Mouse (Mus musculus) E14TG2a.4 (cell line): ENCODE results near the gene Fam222b.

Source experiments
- CTCF ChIP-seq: conservative IDR thresholded peaks from 2 replicates; pipeline ENCODE4 v1.5.1; 2014; ENCODE audit warnings: low read length
- NANOG ChIP-seq: IDR thresholded peaks from 2 replicates; pipeline ENCODE4 v1.6.1; 2014; ENCODE audit warnings: borderline replicate concordance, low read length, mixed read lengths

DNA sequence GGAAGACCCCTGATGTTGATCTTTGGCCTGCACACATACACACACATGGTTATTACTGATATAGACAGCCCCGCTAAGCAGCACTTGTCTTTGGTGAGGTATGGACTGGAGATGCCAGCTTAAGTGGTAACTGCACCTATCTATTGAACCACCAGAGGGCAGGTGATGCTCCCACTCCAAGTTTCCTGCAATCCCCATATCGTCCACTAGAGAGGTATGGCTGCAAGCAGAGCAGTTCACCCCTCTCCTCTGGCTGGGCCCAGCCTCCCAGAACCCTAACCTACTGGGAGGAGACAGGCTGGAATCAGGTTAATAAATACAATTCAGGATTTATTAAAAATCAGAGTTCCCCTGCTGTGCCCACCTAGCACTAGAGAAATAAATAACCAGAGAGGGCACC lies 64.6 kb downstream of the Fam222b start:
- TF ChIP-seq CTCF (peak; percentile 83), NANOG (no peak)
